Mouse (Mus musculus): ENCODE results near the gene Cd302. TPM values are rescaled to one million over a fixed set of nuclear protein-coding genes. Genes with fewer than 3 reads are reported as not detected.

Gene Cd302
- polyA plus RNA-seq, 1 experiment from 2014 or later: 13.4 TPM

DNA sequence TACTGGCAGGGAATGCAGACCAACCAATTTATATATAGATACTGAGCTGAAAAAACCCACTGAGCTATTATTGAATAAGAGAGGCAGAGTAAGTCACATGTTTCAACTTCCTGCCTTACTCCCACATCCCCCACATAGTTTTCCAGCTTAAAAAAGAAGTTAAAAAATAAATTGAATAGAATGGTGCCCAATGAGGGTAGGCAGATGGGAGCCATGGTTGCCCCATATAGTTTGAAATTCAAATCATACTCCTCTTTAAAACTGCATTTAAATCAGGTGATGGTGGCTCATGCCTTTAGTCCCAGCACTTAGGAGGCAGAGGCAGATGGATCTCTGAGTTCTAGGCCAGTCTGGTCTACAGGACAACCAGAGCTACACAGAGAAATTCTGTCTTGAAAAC lies 30.8 kb downstream of the Cd302 start:
- no peak for DNase-seq (ENCODE audit: low spot score)

- DNase-seq (ENCODE audit: low spot score): no peak
Observed at GRCm38 (mm10) chr2:60252782-60253181, 31.5 kb downstream of the Cd302 start.

GRCm38 (mm10) chr2:60234506-60234905 lies 49.8 kb downstream of the Cd302 start:
- no peak for DNase-seq (ENCODE audit: low spot score)

DNA sequence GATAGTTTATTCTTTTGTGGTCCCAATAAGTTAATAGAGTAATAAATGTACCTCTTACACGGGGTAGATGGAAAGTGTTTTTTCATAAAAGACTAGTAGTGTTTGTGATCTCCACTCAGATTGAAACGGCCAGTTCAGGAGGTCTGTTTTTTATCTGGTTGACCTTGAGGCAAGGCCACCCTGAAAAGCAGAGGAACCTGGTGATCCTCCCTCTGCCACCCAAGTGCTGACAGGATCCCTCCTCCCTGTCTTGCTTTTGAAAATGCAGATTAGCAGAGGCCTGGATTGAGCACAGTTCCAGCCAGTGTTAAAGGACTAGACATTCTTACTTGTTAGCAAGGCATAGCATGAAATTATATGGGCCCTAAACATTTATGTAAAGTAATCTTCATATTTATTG lies 51.1 kb downstream of the Cd302 start:
- no peak for DNase-seq (ENCODE audit: low spot score)

GRCm38 (mm10) chr2:60230361-60230760 lies 53.9 kb downstream of the Cd302 start:
- DNase-seq (ENCODE audit: low spot score): no peak

DNA sequence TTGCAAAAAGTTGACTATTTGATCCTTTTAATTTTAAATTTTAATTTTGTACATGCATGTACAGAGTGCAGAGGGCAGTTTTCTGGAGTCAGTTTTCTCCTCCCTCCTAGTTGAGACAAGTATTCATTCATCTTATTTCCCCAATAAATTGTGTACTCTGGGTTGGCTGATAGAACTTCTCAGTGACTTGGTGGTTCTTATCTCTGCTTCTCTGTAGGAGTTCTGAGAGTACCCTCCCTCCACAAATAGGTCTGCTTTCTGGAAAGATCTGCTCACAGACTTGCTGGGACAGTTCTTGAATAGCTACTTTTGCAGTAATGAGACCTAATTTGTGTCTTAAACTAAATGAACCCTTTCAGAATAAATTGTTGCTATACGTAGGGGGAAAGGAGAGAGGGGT lies 55.8 kb downstream of the Cd302 start:
- DNase-seq (ENCODE audit: low spot score): no peak

GRCm38 (mm10) chr2:60223489-60223888 lies 60.8 kb downstream of the Cd302 start:
- no peak for DNase-seq (ENCODE audit: low spot score)

DNA sequence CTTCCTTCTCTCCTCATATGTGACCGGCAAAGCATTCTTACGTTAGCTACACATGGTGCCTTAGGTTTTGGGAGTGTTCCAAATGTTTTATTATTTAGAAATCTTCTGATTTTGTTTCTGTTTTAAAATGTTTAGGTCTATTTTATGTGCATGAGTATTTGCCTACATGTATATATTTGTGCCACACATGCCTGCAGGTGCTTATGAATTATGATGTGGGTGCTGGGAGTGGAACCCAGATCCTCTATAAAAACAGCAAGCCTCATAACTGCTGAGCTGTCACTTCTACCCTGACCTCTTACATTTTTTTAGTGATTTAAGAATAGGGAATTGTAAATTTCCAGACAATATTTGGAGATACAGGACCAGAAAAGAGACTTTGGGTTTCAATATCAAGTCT lies 62.3 kb downstream of the Cd302 start:
- no peak for DNase-seq (ENCODE audit: low spot score)

- no peak for DNase-seq (ENCODE audit: low spot score)
Observed at GRCm38 (mm10) chr2:60221236-60221635, 63.1 kb downstream of the Cd302 start.

DNA sequence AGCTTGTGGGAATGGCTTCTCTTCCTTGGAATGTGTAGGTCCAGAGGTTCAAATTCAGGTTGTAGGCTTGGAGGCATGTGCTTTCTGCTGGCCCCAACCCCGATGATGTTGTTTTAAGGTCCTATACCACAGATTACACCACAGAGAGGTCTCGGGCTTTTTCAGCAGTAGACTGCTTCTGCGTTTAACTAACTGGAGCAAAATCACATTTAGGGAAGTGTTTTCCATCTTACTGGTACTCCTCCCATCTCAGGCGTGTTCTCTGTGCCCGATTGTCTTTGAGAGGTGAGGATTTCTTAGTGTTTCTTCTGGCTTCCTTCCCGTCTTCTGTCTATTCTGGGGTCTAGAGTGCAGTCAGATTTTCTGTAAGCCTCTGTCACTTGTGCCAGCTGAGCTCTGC lies 66.7 kb downstream of the Cd302 start:
- DNase-seq (ENCODE audit: low spot score): no peak

GRCm38 (mm10) chr2:60216547-60217153 lies 67.6 kb downstream of the Cd302 start:
- DNase-seq (ENCODE audit: low spot score): peak; percentile 26

DNA sequence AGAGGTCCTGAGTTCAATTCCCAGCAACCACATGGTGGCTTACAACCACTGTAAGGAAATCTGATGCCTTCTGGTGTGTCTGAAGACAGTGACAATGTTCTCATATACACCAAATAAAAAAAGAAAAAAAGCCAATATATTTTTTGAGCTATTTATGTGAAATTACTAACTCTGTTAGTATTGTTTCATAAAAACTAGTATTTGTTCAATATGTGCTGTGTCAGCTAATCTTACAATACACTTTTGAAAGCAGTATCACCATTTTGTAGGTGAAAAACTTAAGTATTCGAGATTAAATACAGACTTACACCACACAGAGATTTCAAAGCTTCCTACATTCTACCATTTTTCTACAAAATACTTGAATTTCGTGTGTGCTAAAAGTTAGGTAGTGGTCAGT lies 69.6 kb downstream of the Cd302 start:
- DNase-seq (ENCODE audit: low spot score): no peak

DNA sequence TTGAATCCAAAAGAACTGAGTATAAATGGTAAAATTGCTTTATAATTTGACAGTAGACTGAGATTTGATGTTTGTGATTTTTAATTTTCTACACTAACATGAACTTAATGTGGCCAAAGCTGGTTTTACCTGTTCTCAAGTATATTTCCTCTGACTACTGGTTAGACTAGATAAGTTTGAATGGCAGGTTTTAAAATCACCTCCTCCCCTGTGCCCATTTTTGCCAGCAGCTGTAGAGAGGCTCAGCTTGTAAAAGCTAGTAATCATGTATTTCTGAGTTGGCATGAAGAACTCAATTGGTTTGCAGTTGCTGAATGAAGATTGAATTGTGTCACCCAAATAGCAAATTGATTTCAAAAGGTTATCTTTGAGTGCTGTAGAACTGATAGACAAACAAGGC lies 71.8 kb downstream of the Cd302 start:
- DNase-seq (ENCODE audit: low spot score): no peak

GRCm38 (mm10) chr2:60210821-60211220 lies 73.5 kb downstream of the Cd302 start:
- DNase-seq (ENCODE audit: low spot score): peak; percentile 25

DNA sequence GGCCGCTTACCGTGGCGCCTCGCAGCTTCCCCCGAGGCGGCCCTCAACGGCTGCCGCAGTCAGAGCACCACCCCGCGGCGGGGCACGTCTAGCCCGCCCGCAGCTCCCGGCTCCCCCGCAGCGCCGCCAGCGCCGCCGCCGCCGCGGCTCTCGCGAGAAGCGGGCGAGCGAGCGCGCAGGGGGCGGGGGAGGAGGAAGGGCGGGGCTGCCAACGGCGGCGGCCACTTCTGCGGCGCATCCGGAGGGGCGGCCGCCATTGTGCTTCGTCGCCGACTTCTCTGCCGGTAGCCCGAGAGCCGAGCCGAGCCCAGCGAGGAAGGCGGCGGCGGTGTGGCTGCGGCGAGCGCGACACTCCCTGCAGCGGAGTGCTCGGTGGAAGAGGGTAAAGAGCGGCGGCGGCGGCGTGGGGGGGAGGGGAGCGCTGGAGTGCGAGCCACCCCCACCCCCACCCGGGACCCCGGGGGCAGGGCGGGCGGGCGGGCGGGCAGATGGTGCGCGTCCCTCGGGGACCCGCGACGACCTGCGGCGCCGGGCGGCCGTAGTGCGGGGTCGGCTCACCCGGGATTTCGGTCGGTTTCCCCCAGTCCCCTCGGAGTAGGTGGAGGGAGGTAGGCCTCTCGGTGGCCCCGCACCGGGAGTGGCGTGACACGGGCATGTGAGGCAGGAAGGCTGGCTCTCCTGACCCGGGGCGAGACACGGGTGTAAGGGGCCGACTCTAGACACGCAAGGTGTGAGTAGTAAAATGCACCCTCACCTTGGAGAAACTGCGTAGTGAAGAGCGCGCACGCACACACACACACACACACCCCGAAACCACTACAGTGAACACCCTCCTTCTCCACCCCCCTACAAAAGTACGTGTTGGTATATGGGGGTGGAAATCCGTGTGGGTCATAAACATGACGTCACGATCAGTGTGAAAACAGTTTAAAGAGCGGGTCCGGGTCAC lies 74.3 kb downstream of the Cd302 start, which contains the start of the genes Baz2b and March7:
Baz2b (minus strand) TSS at position 137 of the 949 bp plus-strand sequence.
March7 (plus strand) TSS at position 185 of the 949 bp plus-strand sequence.
- DNase-seq (ENCODE audit: low spot score): peak; percentile 94

GRCm38 (mm10) chr2:60209122-60209611 lies 75.1 kb downstream of the Cd302 start:
- peak; percentile 48 for DNase-seq (ENCODE audit: low spot score)

GRCm38 (mm10) chr2:60205795-60206194 lies 78.5 kb downstream of the Cd302 start:
- no peak for DNase-seq (ENCODE audit: low spot score)

DNA sequence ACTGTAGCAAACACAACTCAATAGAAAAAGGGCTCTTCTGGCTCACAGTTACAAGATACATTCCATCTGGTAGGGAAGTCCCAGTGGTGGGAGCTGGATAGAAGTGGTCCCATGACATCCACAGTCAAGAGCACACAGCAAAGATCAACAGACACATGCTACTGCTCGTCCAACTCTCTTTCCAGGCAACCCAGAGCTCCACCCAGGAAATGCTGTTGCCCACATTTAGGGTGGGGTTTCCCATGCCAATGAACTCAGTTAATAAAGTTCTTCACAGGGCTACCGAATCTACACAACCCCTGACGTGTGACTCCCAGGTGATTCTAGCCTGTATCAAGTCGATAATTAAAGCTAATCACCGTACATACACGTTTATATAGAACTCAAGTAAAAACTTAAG lies 80.1 kb downstream of the Cd302 start:
- DNase-seq (ENCODE audit: low spot score): no peak

DNA sequence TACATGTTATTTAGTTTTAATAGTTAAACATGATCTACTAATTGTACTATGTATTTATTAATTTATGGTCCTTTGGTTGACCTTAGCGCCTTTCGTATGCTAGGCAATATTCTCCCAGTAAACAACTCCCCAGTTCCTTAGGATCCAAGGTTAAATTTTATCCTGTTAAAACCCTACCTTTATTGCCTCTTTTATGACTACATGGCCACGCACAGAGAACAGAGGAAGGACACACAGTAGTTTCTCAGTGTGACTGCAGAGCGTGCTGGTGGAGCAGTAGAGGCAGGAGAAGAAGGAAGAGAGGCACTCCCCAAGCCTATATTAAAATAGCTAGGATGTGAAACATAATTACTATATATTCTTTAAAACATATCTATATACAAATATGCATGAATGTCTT lies 80.6 kb downstream of the Cd302 start:
- DNase-seq (ENCODE audit: low spot score): no peak

- DNase-seq (ENCODE audit: low spot score): no peak
Observed at GRCm38 (mm10) chr2:60202900-60203530, 81.3 kb downstream of the Cd302 start.
